Mouse (Mus musculus) cortical plate, adult 2 months (tissue): ENCODE data around the gene Cdh24.

Experiments used
- CTCF ChIP-seq: fragments of 200-500 bp; IDR thresholded peaks from 2 replicates; pipeline ENCODE4 v1.5.1; 2011; ENCODE audit warnings: mild to moderate bottlenecking, control low read depth, low read length; ENCODE audit not compliant: insufficient read depth; ENCODE audit errors: extremely low read depth
- POLR2A ChIP-seq: fragments of 200-500 bp; IDR thresholded peaks from 2 replicates; pipeline ENCODE4 v1.6.1; 2011; ENCODE audit warnings: mild to moderate bottlenecking, low read length, control low read depth; ENCODE audit not compliant: insufficient read depth; ENCODE audit errors: extremely low read depth

GRCm38 (mm10) chr14:54669381-54669780 lies 28.2 kb upstream of the Cdh24 start:
- TF ChIP-seq CTCF (peak; percentile 45; the same call in 1 of the 2 replicates), POLR2A (no peak)
